Comparison of ENCODE assay signal across 8 mouse cellular contexts in genomic region chr9:65020128-65020527, GRCm38 (mm10). TPM values are rescaled to one million over a fixed set of nuclear protein-coding genes. Genes with fewer than 3 reads are reported as not detected.
DNase-seq lines count a peak whose midpoint lies in the region; ATAC-seq lines count a peak whose summit lies in the region.

No protein-coding gene starts in this region.

- no peak overlapping the region for H3K27ac ChIP-seq in heart, embryonic 13.5 days (replicated peaks)
- no peak overlapping the region for H3K27ac ChIP-seq in embryonic facial prominence, embryonic 12.5 days
- no peak overlapping the region for H3K27ac ChIP-seq in hindbrain, embryonic 16.5 days (ENCODE audit: low read depth, low read length)
- H3K27ac ChIP-seq in midbrain, embryonic 13.5 days, result no peak overlapping the region

- H3K9me3 ChIP-seq in heart, embryonic 13.5 days, result no peaks in the 10 kb centered on the region
- no peaks in the 10 kb centered on the region for H3K9me3 ChIP-seq in embryonic facial prominence, embryonic 12.5 days
- H3K9me3 ChIP-seq in hindbrain, embryonic 16.5 days (ENCODE audit: control insufficient read depth, low read length), result no peaks in the 10 kb centered on the region
- no peaks in the 10 kb centered on the region for H3K9me3 ChIP-seq in midbrain, embryonic 13.5 days

- H3K36me3 ChIP-seq in heart, embryonic 13.5 days, result no peaks in the 10 kb centered on the region
- H3K36me3 ChIP-seq in embryonic facial prominence, embryonic 12.5 days, result no peaks in the 10 kb centered on the region
- no peaks in the 10 kb centered on the region for H3K36me3 ChIP-seq in hindbrain, embryonic 16.5 days (ENCODE audit: control insufficient read depth, insufficient read depth, low read length)
- no peaks in the 10 kb centered on the region for H3K36me3 ChIP-seq in midbrain, embryonic 13.5 days

- peak overlapping the region; percentile 100 for H3K4me3 ChIP-seq in heart, embryonic 13.5 days
- 0 out of 2 replicates have a peak overlapping the region, but pooled peaks have one; percentile 99 for H3K4me3 ChIP-seq in embryonic facial prominence, embryonic 12.5 days
- H3K4me3 ChIP-seq in hindbrain, embryonic 16.5 days (ENCODE audit: low read length), result peak overlapping the region; percentile 99
- H3K4me3 ChIP-seq in midbrain, embryonic 13.5 days (replicated peaks), result peak overlapping the region; percentile 99

- no peak for DNase-seq in heart, adult 8-10 months (ENCODE audit: low spot score)
- no peak for DNase-seq in layer of hippocampus, postnatal 10 days (ENCODE audit: low spot score in 2 of 2)
- no peak for DNase-seq in kidney, postnatal 4 days
- no peak for DNase-seq in spleen, adult 12 weeks (ENCODE audit: low spot score)

- H3K4me1 ChIP-seq in heart, embryonic 13.5 days, result peaks cover 66% of the 10 kb centered on the region
- peaks cover 34% of the 10 kb centered on the region for H3K4me1 ChIP-seq in embryonic facial prominence, embryonic 12.5 days
- peaks cover 45% of the 10 kb centered on the region for H3K4me1 ChIP-seq in hindbrain, embryonic 16.5 days (ENCODE audit: control insufficient read depth, insufficient read depth, low read depth, low read length)
- peaks cover 69% of the 10 kb centered on the region for H3K4me1 ChIP-seq in midbrain, embryonic 13.5 days (replicated peaks)

- peak overlapping the region; percentile 37 for H3K9ac ChIP-seq in heart, embryonic 13.5 days
- peak overlapping the region; percentile 96; the same call in 1 of the 2 replicates for H3K9ac ChIP-seq in embryonic facial prominence, embryonic 12.5 days
- H3K9ac ChIP-seq in hindbrain, embryonic 16.5 days (ENCODE audit: low read depth, low read length), result no peak overlapping the region
- H3K9ac ChIP-seq in midbrain, embryonic 13.5 days (replicated peaks), result peak overlapping the region; percentile 99; the same call in 1 of the 2 replicates

- ATAC-seq in heart, embryonic 13.5 days (ENCODE audit: extremely low read depth, insufficient number of reproducible peaks, low FRiP score, low TSS enrichment), result no peak
- no peak for ATAC-seq in embryonic facial prominence, embryonic 12.5 days (ENCODE audit: insufficient number of reproducible peaks, insufficient read depth, low FRiP score, low TSS enrichment)
- no peak for ATAC-seq in hindbrain, embryonic 16.5 days
- no peak for ATAC-seq in midbrain, embryonic 13.5 days

- H3K27me3 ChIP-seq in heart, embryonic 13.5 days (replicated peaks), result no peaks in the 10 kb centered on the region
- H3K27me3 ChIP-seq in embryonic facial prominence, embryonic 12.5 days, result no peaks in the 10 kb centered on the region
- no peaks in the 10 kb centered on the region for H3K27me3 ChIP-seq in hindbrain, embryonic 16.5 days (replicated peaks; ENCODE audit: control insufficient read depth, insufficient read depth, low read length)
- 0 out of 2 replicates have a peak, but pooled peaks cover 12% of the 10 kb centered on the region for H3K27me3 ChIP-seq in midbrain, embryonic 13.5 days

- 40% methylated on average over 4 of the region's 4 CpGs for WGBS in heart, embryonic 13.5 days
- 81% methylated on average over 4 of the region's 4 CpGs for WGBS in embryonic facial prominence, embryonic 12.5 days
- 73% methylated on average over 4 of the region's 4 CpGs for WGBS in hindbrain, embryonic 16.5 days
- 81% methylated on average over 4 of the region's 4 CpGs for whole genome bisulfite sequencing in midbrain, embryonic 13.5 days

- H3K4me2 ChIP-seq in heart, embryonic 13.5 days, result peak overlapping the region; percentile 94
- H3K4me2 ChIP-seq in embryonic facial prominence, embryonic 12.5 days (replicated peaks), result peak overlapping the region; percentile 93
- peak overlapping the region; percentile 70 for H3K4me2 ChIP-seq in hindbrain, embryonic 16.5 days (ENCODE audit: low read length)
- H3K4me2 ChIP-seq in midbrain, embryonic 13.5 days (replicated peaks), result peak overlapping the region; percentile 84

RNA-seq across cellular contexts. Expression of gene Hacd3, which starts 1.4 kb away (rescaled TPM):
- polyA plus RNA-seq in heart, embryonic 13.5 days (2015; fragmentation: Nextera tagmentation; extraction: Ambion mirVana), result 51.7 and 52.9 TPM in 2 replicates
- total RNA-seq in heart, adult 8-10 months (2022), result 10 to 100 TPM; 14.6 to 19.0 (median 17.0) TPM
- 108 TPM in 2 replicates for polyA plus RNA-seq in embryonic facial prominence, embryonic 12.5 days (2016; fragmentation: Nextera tagmentation; extraction: Ambion mirVana)
- 247 and 254 TPM in 2 replicates for polyA plus RNA-seq in hindbrain, embryonic 16.5 days (2015; fragmentation: Nextera tagmentation; extraction: Ambion mirVana)
- polyA plus RNA-seq in midbrain, embryonic 13.5 days (2015; fragmentation: Nextera tagmentation; extraction: Ambion mirVana), result 188 and 192 TPM in 2 replicates
- 100 to 1,000 TPM; 154 to 163 TPM for total RNA-seq in layer of hippocampus, postnatal 10 days (2021)

RNA-seq across cellular contexts. Expression of gene Dpp8, which starts 12.1 kb away (rescaled TPM):
- polyA plus RNA-seq in heart, embryonic 13.5 days (2015; fragmentation: Nextera tagmentation; extraction: Ambion mirVana), result 26.1 and 28.0 TPM in 2 replicates
- 10 to 100 TPM; 52.8 to 59.9 (median 58.2) TPM for total RNA-seq in heart, adult 8-10 months (2022)
- 44.9 and 48.2 TPM in 2 replicates for polyA plus RNA-seq in embryonic facial prominence, embryonic 12.5 days (2016; fragmentation: Nextera tagmentation; extraction: Ambion mirVana)
- 33.1 and 37.7 TPM in 2 replicates for polyA plus RNA-seq in hindbrain, embryonic 16.5 days (2015; fragmentation: Nextera tagmentation; extraction: Ambion mirVana)
- polyA plus RNA-seq in midbrain, embryonic 13.5 days (2015; fragmentation: Nextera tagmentation; extraction: Ambion mirVana), result 40.4 and 45.5 TPM in 2 replicates
- 100 to 1,000 TPM; 134 to 140 TPM for total RNA-seq in layer of hippocampus, postnatal 10 days (2021)

RNA-seq across cellular contexts. Expression of gene Ints14, which starts 59.4 kb away (rescaled TPM):
- 40.1 and 40.7 TPM in 2 replicates for polyA plus RNA-seq in heart, embryonic 13.5 days (2015; fragmentation: Nextera tagmentation; extraction: Ambion mirVana)
- 10 to 100 TPM; 12.8 to 17.2 (median 14.2) TPM for total RNA-seq in heart, adult 8-10 months (2022)
- polyA plus RNA-seq in embryonic facial prominence, embryonic 12.5 days (2016; fragmentation: Nextera tagmentation; extraction: Ambion mirVana), result 56.4 and 60.6 TPM in 2 replicates
- polyA plus RNA-seq in hindbrain, embryonic 16.5 days (2015; fragmentation: Nextera tagmentation; extraction: Ambion mirVana), result 32.1 and 37.1 TPM in 2 replicates
- polyA plus RNA-seq in midbrain, embryonic 13.5 days (2015; fragmentation: Nextera tagmentation; extraction: Ambion mirVana), result 46.1 and 50.3 TPM in 2 replicates
- total RNA-seq in layer of hippocampus, postnatal 10 days (2021), result 10 to 100 TPM; 21.9 to 23.3 TPM
